Mouse (Mus musculus) kidney, postnatal 25 days (tissue): ENCODE data around the gene Nsg1.
A peak's percentile ranks its signal among the peaks of the same experiment; 100 is the strongest.

Experiments used
- DNase-seq, 2 experiments: peaks; one replicate each; pipeline ENCODE4 v3.0.0; 2021; ENCODE audit warnings: mixed read lengths in 2 of 2

The Nsg1 gene

DNA sequence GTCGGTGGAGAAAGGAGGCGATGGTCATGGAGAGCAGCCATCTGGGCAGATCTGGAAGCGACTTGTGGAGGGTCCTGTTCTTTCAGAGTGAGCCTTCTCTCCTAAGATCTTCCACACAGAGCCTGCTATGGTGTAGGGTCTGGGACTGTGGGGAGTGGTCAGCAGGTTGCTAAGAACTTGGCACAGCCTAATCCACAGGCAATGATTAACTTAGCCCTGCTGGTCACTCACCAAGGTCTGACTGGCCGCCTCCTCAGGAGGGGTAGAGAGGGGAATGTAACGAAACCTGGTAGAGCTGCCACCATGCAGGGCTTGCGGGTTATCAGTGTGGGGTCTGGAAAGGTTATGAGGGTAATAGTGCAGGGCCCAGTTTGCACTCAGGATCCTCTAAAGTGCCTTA is 18.8 kb downstream of the Nsg1 start:
- peak; percentile 48 to 58 for DNase-seq

- no peak for DNase-seq
Measured at GRCm38 (mm10) chr5:38137163-38137562, 22.5 kb downstream of the Nsg1 start.

DNA sequence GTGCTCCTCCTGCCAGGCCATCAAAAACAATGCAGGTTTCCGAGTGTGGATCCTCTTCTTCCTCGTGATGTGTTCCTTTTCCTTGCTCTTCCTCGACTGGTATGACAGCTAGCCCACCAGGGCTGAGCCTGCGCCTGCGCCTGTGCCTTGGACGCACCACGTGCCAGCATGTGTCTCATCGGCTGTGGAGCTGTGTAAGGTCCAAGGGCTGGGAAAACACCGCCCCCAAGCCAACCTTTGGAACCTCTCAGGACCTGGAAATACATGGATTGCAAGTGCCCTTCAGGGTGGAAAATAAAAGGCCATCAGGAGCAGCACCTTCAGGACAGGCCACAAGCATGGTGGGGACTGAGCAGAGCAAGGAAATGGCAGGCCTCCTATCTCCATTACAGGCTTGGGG is 23.5 kb downstream of the Nsg1 start:
- peak; percentile 65 to 85 for DNase-seq

GRCm38 (mm10) chr5:38129339-38129738 is 30.4 kb downstream of the Nsg1 start:
- DNase-seq: no peak

- peak; percentile 39 to 78 for DNase-seq
Measured at GRCm38 (mm10) chr5:38126519-38127306, 33.0 kb downstream of the Nsg1 start.

GRCm38 (mm10) chr5:38121699-38122098 is 38.0 kb downstream of the Nsg1 start:
- no peak for DNase-seq

GRCm38 (mm10) chr5:38119268-38119667 is 40.4 kb downstream of the Nsg1 start:
- no peak for DNase-seq

GRCm38 (mm10) chr5:38117056-38117455 is 42.7 kb downstream of the Nsg1 start:
- peak; percentile 38 to 79 for DNase-seq

GRCm38 (mm10) chr5:38114526-38114925 is 45.2 kb downstream of the Nsg1 start:
- DNase-seq: peak in 1 of 2 experiments; percentile 40

GRCm38 (mm10) chr5:38106807-38107206 is 52.9 kb downstream of the Nsg1 start:
- DNase-seq: no peak

GRCm38 (mm10) chr5:38106080-38106697 is 53.5 kb downstream of the Nsg1 start:
- no peak for DNase-seq

GRCm38 (mm10) chr5:38102945-38103344 is 56.8 kb downstream of the Nsg1 start:
- DNase-seq: no peak

DNA sequence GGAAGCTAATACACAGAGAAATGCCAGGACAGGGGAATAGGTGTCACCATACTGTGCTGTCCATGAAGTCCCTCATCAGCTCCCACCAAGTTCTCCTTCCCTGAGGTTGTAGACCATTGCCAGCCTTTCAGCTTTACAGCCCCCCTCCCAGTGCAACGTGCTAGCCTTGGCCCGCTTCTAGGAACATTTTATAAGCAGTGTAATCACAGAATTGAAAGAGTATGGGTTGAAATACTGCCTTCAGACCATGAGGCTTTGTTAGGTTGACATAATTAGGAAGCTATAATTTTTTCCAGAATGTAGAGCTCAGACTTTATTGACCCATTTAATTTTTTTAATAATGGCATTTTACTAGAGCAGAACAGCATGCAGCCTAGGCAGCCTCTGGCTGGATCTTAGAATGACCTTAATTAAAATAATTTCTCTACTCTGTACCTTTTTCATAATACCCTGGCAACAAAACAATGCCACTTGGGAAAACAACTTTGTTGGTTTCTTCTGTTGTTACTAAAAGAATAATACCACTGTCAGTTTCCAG is 60.5 kb downstream of the Nsg1 start:
- no peak for DNase-seq

DNA sequence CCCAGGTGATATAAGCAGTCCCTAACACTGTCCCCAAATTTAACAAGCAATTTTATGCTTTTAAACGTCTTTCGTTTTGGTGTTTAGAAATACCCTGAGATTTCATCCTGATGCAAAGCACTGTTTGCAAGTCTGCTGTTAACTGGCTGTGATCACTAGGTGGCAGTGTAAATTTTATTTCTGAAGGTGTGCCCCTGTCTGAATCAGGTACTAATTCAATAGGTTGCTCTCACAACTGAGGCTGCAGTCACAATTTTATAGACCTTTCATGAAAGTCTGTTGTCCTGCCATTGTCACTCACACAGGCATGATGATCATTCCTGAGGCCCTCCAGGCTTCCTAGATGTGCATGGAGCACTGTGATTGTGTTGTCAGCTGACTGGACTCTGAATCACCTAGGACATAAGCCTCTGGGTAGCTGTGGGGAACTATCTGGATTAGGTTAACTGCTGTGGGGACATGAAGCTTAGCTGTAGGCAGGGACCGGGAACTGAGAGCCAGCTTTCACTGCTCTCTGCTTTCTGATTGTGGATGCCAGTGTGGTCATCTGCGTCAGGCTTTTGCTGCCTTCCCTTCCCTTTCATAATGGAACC is 62.1 kb downstream of the Nsg1 start:
- no peak for DNase-seq

- DNase-seq: no peak
Measured at GRCm38 (mm10) chr5:38094331-38094730, 65.4 kb downstream of the Nsg1 start.

GRCm38 (mm10) chr5:38091966-38092304 is 67.8 kb downstream of the Nsg1 start:
- no peak for DNase-seq

GRCm38 (mm10) chr5:38091046-38091965 is 68.4 kb downstream of the Nsg1 start:
- peak in 1 of 2 experiments; percentile 43 for DNase-seq

- no peak for DNase-seq
Measured at GRCm38 (mm10) chr5:38090581-38090980, 69.1 kb downstream of the Nsg1 start.

DNA sequence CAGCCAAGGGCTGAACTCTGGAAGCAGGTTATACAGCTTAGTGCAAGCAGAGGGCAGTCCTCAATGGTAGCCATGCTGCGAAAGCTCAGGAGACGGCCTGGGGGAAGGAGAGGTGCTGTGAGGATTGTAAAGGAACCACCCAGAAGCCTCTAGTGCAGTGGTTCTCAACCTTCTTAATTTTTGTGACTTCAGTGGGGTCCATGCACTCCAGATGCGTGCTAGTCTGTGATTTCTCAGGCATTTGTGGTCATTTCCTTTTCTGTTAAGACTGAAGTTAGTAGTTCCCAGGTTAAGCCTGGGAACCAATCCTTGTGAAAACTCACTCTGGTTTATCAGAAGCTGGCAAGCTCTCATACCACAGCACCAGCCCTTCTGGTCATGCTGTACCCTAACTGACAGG is 69.6 kb downstream of the Nsg1 start:
- DNase-seq: no peak
